Mouse (Mus musculus) ES-Bruce4 (cell line): ENCODE data around the gene Ulk4.

Source experiments
- CTCF ChIP-seq: IDR thresholded peaks from one replicate; pipeline ENCODE4 v1.8.1; 2011; ENCODE audit warnings: low read depth, low read length
- POLR2A ChIP-seq: IDR thresholded peaks from one replicate; pipeline ENCODE4 v1.8.1; 2011; ENCODE audit warnings: low read length; ENCODE audit not compliant: insufficient read depth

DNA sequence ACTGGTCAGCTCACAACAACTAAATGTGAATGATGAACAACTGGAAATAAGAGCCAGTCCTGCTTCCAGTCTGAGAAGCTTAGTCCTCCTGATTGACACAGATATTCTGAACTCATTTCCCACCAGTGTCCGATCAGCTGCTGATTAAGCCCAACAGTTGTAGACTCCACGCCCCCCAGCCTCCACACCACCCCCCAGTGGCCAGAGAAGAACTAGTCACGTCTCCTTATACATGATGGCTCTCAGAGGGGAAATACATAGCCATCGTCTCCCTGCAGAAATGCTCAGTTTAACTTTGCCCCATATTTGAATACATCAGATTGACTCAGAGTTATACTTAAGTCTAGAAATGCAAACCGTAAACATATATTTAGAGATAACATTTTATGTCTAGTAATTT is 184.4 kb downstream of the Ulk4 start:
- TF ChIP-seq POLR2A (no peak), CTCF (no peak)
